Mouse (Mus musculus) forebrain, postnatal 0 days (tissue): Measurements from ENCODE around the gene Elmo1. TPM values are rescaled to one million over a fixed set of nuclear protein-coding genes. Genes with fewer than 3 reads are reported as not detected.
A peak's percentile ranks its signal among the peaks of the same experiment; 100 is the strongest.
"Not testable (repeated sequence)": the region's sequence is repeated elsewhere in the genome, so short reads cannot be mapped to it uniquely, and the experiment has no call there.

Experiments used
- ATAC-seq: fragments of 200-750 bp; cut with Nextera tagmentation; 2 replicates; pipeline ENCODE4 v1.8.0; 2017; ENCODE audit warnings: mild to moderate bottlenecking, moderate library complexity
- DNase-seq: peaks from one replicate; pipeline ENCODE4 v3.0.0-alpha.2; 2015
- H3K27ac ChIP-seq: fragments of 300-500 bp; sonication (generic); 2 replicates; pipeline ENCODE4 v1.5.1; 2014; ENCODE audit warnings: low read depth, mild to moderate bottlenecking, antibody characterized with exemption, low read length, moderate library complexity, mixed read lengths
- H3K27me3 ChIP-seq: fragments of 300-500 bp; sonication (generic); 2 replicates; pipeline ENCODE4 v1.6.1; 2014; ENCODE audit warnings: mild to moderate bottlenecking, low read length, mixed read lengths; ENCODE audit not compliant: insufficient read depth
- H3K36me3 ChIP-seq: fragments of 300-500 bp; sonication (generic); 2 replicates; pipeline ENCODE4 v1.6.1; 2014; ENCODE audit warnings: mild to moderate bottlenecking, moderate library complexity; ENCODE audit not compliant: insufficient read depth
- H3K4me1 ChIP-seq: fragments of 300-500 bp; sonication (generic); 2 replicates; pipeline ENCODE4 v1.6.1; 2014; ENCODE audit warnings: antibody characterized with exemption; ENCODE audit not compliant: insufficient read depth
- H3K4me2 ChIP-seq: fragments of 300-500 bp; sonication (generic); 2 replicates; pipeline ENCODE4 v1.6.1; 2014; ENCODE audit warnings: low read depth, mild to moderate bottlenecking, moderate library complexity
- H3K4me3 ChIP-seq: fragments of 300-500 bp; sonication (generic); 2 replicates; pipeline ENCODE4 v1.5.1; 2014; ENCODE audit warnings: low read depth, low read length, mixed read lengths
- H3K9ac ChIP-seq: fragments of 300-500 bp; sonication (generic); 2 replicates; pipeline ENCODE4 v1.6.1; 2014; ENCODE audit warnings: mild to moderate bottlenecking
- H3K9me3 ChIP-seq: fragments of 300-500 bp; sonication (generic); 2 replicates; pipeline ENCODE4 v1.6.1; 2016; ENCODE audit warnings: low read length
- CTCF ChIP-seq: sonication (generic); IDR thresholded peaks from 2 replicates; pipeline ENCODE4 v1.5.1; 2016; ENCODE audit warnings: antibody characterized with exemption, control low read depth, low read depth
- WGBS: fragments of 180-500 bp; shearing (Covaris S2); extraction: QIAGEN DNeasy Blood & Tissue Kit; methylation state at CpG from one replicate; pipeline ENCODE4 v1.1.7; 2014; 5-methylcytosine and 5-hydroxymethylcytosine counted together
- polyA plus RNA-seq: library from polyadenylated mRNA; unstranded; fragments of >200 nt; fragmentation: Nextera tagmentation; extraction: Ambion mirVana; gene quantifications from 2 replicates; pipeline ENCODE4 v1.2.1, GENCODE M21; 2015
- total RNA-seq: library from RNA; depleted of rRNA; stranded (reverse); fragments of >200 nt; gene quantifications from 2 replicates; pipeline ENCODE4 v1.2.3, GENCODE M21; 2014

Gene Elmo1
- total and polyA plus RNA-seq, 2 experiments from 2014 or later = 30.9 to 33.5 TPM

- H3K9me3 ChIP-seq = no peaks in the 10 kb centered on the region
- no peaks in the 10 kb centered on the region for H3K36me3 ChIP-seq
- DNase-seq (no peak), ATAC-seq (peak; percentile 84)
- H3K4me1 ChIP-seq = no peaks in the 10 kb centered on the region
- H3K9ac ChIP-seq = no peak overlapping the region
- no peak overlapping the region for H3K4me3 ChIP-seq
- no peak overlapping the region for H3K27ac ChIP-seq
- H3K4me2 ChIP-seq = no peak overlapping the region
- no peak for TF ChIP-seq CTCF
- WGBS = 52% methylated on average over 10 of the region's 10 CpGs
- H3K27me3 ChIP-seq = no peaks in the 10 kb centered on the region
Observed at GRCm38 (mm10) chr13:20615596-20616469, 525.4 kb downstream of the Elmo1 start.

- Histone ChIP-seq H3K27ac (no peak overlapping the region), H3K9ac (no peak overlapping the region), H3K36me3 (no peaks in the 10 kb centered on the region), H3K27me3 (no peaks in the 10 kb centered on the region), H3K4me1 (no peaks in the 10 kb centered on the region), H3K9me3 (no peaks in the 10 kb centered on the region), H3K4me2 (no peak overlapping the region), H3K4me3 (no peak overlapping the region)
- WGBS = 86% methylated on average over 5 of the region's 5 CpGs
- ATAC-seq (no peak), DNase-seq (no peak)
- no peak for TF ChIP-seq CTCF
Observed at GRCm38 (mm10) chr13:20619946-20620345, 529.5 kb downstream of the Elmo1 start.

DNA sequence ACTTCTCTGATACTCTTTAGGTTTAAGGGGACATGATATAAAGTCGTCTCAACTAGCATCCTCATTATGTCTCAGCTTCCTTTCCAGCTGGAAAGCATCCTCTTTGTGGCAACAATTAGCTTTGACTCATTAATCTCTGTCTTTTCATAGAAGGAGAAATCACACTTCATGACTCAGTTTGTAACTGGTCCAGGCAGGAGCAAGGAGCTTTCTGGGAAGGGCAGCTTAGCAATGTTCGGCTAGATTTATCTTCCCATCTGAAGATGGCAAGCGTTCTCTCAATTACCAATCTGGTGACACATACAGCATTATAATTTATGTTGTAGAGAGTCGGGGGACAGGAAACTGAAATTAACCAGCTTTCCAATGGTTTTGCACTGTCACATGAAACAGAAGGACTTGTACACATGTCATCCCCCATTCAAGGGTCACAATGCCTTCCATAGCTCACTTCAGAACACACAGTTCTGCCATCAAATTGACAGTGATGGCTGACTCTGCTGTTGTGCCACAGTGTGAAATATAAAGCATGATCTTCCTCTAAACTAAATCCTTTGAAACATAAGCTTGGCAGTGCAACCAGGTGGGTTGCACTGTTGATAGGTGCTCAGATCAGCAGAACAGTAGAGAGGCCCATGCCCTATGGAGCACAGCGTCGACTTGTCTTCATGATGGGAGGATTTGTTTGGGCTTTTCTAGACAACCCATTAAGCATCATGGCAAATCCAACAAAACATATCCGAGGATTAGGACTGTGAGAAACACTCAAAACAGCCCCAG, 532.9 kb downstream of the Elmo1 start:
- no peak for DNase-seq
- ATAC-seq = peak; percentile 34
- no peak overlapping the region for H3K9ac ChIP-seq
- 70% methylated on average over 7 of the region's 7 CpGs for WGBS
- H3K4me3 ChIP-seq = no peak overlapping the region
- no peaks in the 10 kb centered on the region for H3K27me3 ChIP-seq
- no peaks in the 10 kb centered on the region for H3K4me1 ChIP-seq
- no peak overlapping the region for H3K4me2 ChIP-seq
- no peak for TF ChIP-seq CTCF
- H3K9me3 ChIP-seq = no peaks in the 10 kb centered on the region
- no peaks in the 10 kb centered on the region for H3K36me3 ChIP-seq
- no peak overlapping the region for H3K27ac ChIP-seq

GRCm38 (mm10) chr13:20627796-20628195, 537.4 kb downstream of the Elmo1 start:
- Histone ChIP-seq H3K4me1 (no peaks in the 10 kb centered on the region), H3K36me3 (no peaks in the 10 kb centered on the region), H3K27ac (no peak overlapping the region), H3K9me3 (no peaks in the 10 kb centered on the region), H3K9ac (no peak overlapping the region), H3K4me2 (no peak overlapping the region), H3K27me3 (no peaks in the 10 kb centered on the region), H3K4me3 (no peak overlapping the region)
- no peak for TF ChIP-seq CTCF
- DNase-seq (no peak), ATAC-seq (no peak)
- 83% methylated on average over 6 of the region's 6 CpGs for WGBS

- ATAC-seq = no peak
- H3K4me2 ChIP-seq = no peak overlapping the region
- WGBS = 77% methylated on average over 5 of the region's 5 CpGs
- H3K36me3 ChIP-seq = no peaks in the 10 kb centered on the region
- no peak overlapping the region for H3K9ac ChIP-seq
- no peak overlapping the region for H3K27ac ChIP-seq
- no peaks in the 10 kb centered on the region for H3K9me3 ChIP-seq
- H3K4me3 ChIP-seq = no peak overlapping the region
- no peak for DNase-seq
- no peak for TF ChIP-seq CTCF
- H3K27me3 ChIP-seq = no peaks in the 10 kb centered on the region
- no peaks in the 10 kb centered on the region for H3K4me1 ChIP-seq
Observed at GRCm38 (mm10) chr13:20632477-20632876, 542.1 kb downstream of the Elmo1 start.

- H3K9me3 ChIP-seq, H3K27ac ChIP-seq, H3K36me3 ChIP-seq, H3K27me3 ChIP-seq, H3K4me2 ChIP-seq, ATAC-seq, H3K4me1 ChIP-seq, DNase-seq, H3K4me3 ChIP-seq, H3K9ac ChIP-seq: not testable (repeated sequence)
- WGBS = 77% methylated on average over 1 of the region's 2 CpGs
Observed at GRCm38 (mm10) chr13:20634679-20635078, 544.3 kb downstream of the Elmo1 start.

DNA sequence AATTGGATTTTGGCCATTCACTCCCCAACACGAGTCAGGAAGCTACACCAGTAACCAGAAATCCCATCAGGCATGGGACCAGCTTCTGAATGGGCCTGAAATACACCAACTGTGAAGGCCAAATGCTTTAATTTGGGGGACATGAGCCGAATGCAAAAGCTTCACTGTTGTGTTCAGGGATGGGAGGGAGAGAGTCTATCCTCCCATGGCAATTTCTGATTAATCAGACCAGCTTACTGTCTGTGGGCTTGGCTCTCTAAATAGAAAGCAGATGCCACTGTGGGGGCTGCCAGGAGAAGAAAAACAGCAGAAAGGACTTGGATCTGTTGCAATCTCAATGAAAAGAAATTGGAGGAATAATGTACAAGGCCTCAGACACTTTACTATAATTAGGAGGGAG, 545.2 kb downstream of the Elmo1 start:
- 39% methylated on average over 2 of the region's 2 CpGs for WGBS
- no peak overlapping the region for H3K4me2 ChIP-seq
- H3K9me3 ChIP-seq = no peaks in the 10 kb centered on the region
- no peak overlapping the region for H3K9ac ChIP-seq
- H3K4me3 ChIP-seq = no peak overlapping the region
- ATAC-seq = peak; percentile 91
- peak; percentile 62 for DNase-seq
- H3K36me3 ChIP-seq = no peaks in the 10 kb centered on the region
- no peak for TF ChIP-seq CTCF
- no peaks in the 10 kb centered on the region for H3K27me3 ChIP-seq
- H3K27ac ChIP-seq = no peak overlapping the region
- no peaks in the 10 kb centered on the region for H3K4me1 ChIP-seq
